10 mouse cellular contexts compared by ENCODE assay signal in genomic region chr2:157723883-157724573, GRCm38 (mm10). TPM values are rescaled to one million over a fixed set of nuclear protein-coding genes. Genes with fewer than 3 reads are reported as not detected.
DNase-seq lines count a peak whose midpoint lies in the region; ATAC-seq and TF ChIP-seq lines count a peak whose summit lies in the region.
"Had no signal": no experiment of that assay in that cellular context is flagged by ENCODE, and none has a peak within 500 bp of the region (broad histone marks: within the 10 kb centered on the region; RNA-seq: fewer than 3 reads in every experiment).

No protein-coding gene starts in this region.

- no peak for TF ChIP-seq POLR2A in limb, embryonic 14.5 days (IDR thresholded peaks at IDR 0.05; ENCODE audit: borderline replicate concordance, extremely low read depth, insufficient read depth, insufficient read length)

- no peak overlapping the region for H3K4me3 ChIP-seq in lung, embryonic 14.5 days (ENCODE audit: low read depth, low read length)
- H3K4me3 ChIP-seq in forebrain, embryonic 15.5 days, result no peak overlapping the region
- H3K4me3 ChIP-seq in limb, embryonic 14.5 days (replicated peaks; ENCODE audit: low read length), result no peak overlapping the region
- no peak overlapping the region for H3K4me3 ChIP-seq in stomach, embryonic 16.5 days (replicated peaks; ENCODE audit: low read length)
- H3K4me3 ChIP-seq: liver, embryonic 13.5 days had no signal

- no peaks in the 10 kb centered on the region for H3K9me3 ChIP-seq in lung, embryonic 14.5 days (ENCODE audit: low read depth, low read length)
- H3K9me3 ChIP-seq in forebrain, embryonic 15.5 days, result no peaks in the 10 kb centered on the region
- H3K9me3 ChIP-seq in limb, embryonic 14.5 days (ENCODE audit: control insufficient read depth, low read length), result no peaks in the 10 kb centered on the region
- 0 out of 2 replicates have a peak, but pooled peaks cover 5% of the 10 kb centered on the region for H3K9me3 ChIP-seq in stomach, embryonic 16.5 days (replicated peaks; ENCODE audit: control insufficient read depth, low read length)
- H3K9me3 ChIP-seq: G1E; liver, embryonic 13.5 days had no signal

- peak; percentile 8 for DNase-seq in lung, embryonic 14.5 days
- no peak for DNase-seq in lung, adult 18-20 months
- peak; percentile 22 for DNase-seq in limb, embryonic 14.5 days (ENCODE audit: low spot score)
- DNase-seq in spleen, postnatal 36 days (ENCODE audit: low spot score in 2 of 2), result no peak
- DNase-seq in spleen, postnatal 10 days (ENCODE audit: low spot score in 2 of 2), result no peak
- DNase-seq: kidney, postnatal 14 days; liver, embryonic 13.5 days had no signal

- WGBS in lung, embryonic 14.5 days, result 55% methylated on average over 8 of the region's 8 CpGs
- 45% methylated on average over 8 of the region's 8 CpGs for WGBS in forebrain, embryonic 15.5 days
- 30% methylated on average over 8 of the region's 8 CpGs for WGBS in limb, embryonic 14.5 days
- WGBS in stomach, embryonic 16.5 days, result 54% methylated on average over 8 of the region's 8 CpGs

- H3K4me2 ChIP-seq in lung, embryonic 14.5 days, result no peak overlapping the region
- no peak overlapping the region for H3K4me2 ChIP-seq in forebrain, embryonic 15.5 days (replicated peaks)
- H3K4me2 ChIP-seq in limb, embryonic 14.5 days (replicated peaks; ENCODE audit: low read depth, low read length, severe bottlenecking), result no peak overlapping the region
- H3K4me2 ChIP-seq in stomach, embryonic 16.5 days (ENCODE audit: low read depth, low read length), result no peak overlapping the region
- H3K4me2 ChIP-seq: liver, embryonic 13.5 days had no signal

- no peak overlapping the region for H3K9ac ChIP-seq in lung, embryonic 14.5 days
- H3K9ac ChIP-seq in forebrain, embryonic 15.5 days (replicated peaks), result 0 out of 2 replicates have a peak overlapping the region, but pooled peaks have one; percentile 13
- no peak overlapping the region for H3K9ac ChIP-seq in limb, embryonic 14.5 days (ENCODE audit: low read depth, low read length, severe bottlenecking)
- H3K9ac ChIP-seq in stomach, embryonic 16.5 days (ENCODE audit: low read length), result no peak overlapping the region; the same call in 1 of the 2 replicates
- H3K9ac ChIP-seq: liver, embryonic 13.5 days had no signal

- TF ChIP-seq CTCF in lung, embryonic 14.5 days (IDR thresholded peaks at IDR 0.05; ENCODE audit: low read depth), result no peak

- H3K27me3 ChIP-seq in lung, embryonic 14.5 days (ENCODE audit: insufficient read depth, low read length), result no peaks in the 10 kb centered on the region
- H3K27me3 ChIP-seq in forebrain, embryonic 15.5 days, result no peaks in the 10 kb centered on the region
- H3K27me3 ChIP-seq in limb, embryonic 14.5 days (ENCODE audit: control insufficient read depth, insufficient read depth, low read length), result no peaks in the 10 kb centered on the region
- H3K27me3 ChIP-seq in stomach, embryonic 16.5 days (ENCODE audit: control insufficient read depth, insufficient read depth, low read length), result no peaks in the 10 kb centered on the region
- H3K27me3 ChIP-seq: liver, embryonic 13.5 days had no signal

- H3K4me1 ChIP-seq in lung, embryonic 14.5 days (ENCODE audit: insufficient read depth), result no peaks in the 10 kb centered on the region
- peaks cover 10% of the 10 kb centered on the region for H3K4me1 ChIP-seq in forebrain, embryonic 15.5 days
- H3K4me1 ChIP-seq in limb, embryonic 14.5 days (ENCODE audit: control insufficient read depth, insufficient read depth, low read length), result peaks cover 11% of the 10 kb centered on the region
- H3K4me1 ChIP-seq in stomach, embryonic 16.5 days (ENCODE audit: control insufficient read depth, insufficient read depth, low read length), result no peaks in the 10 kb centered on the region
- H3K4me1 ChIP-seq: liver, embryonic 13.5 days had no signal

- H3K27ac ChIP-seq in lung, embryonic 14.5 days (ENCODE audit: low read depth), result no peak overlapping the region
- H3K27ac ChIP-seq in forebrain, embryonic 15.5 days (replicated peaks), result peak overlapping the region; percentile 46
- H3K27ac ChIP-seq in limb, embryonic 14.5 days (replicated peaks; ENCODE audit: low read depth, low read length), result peak overlapping the region; percentile 65
- H3K27ac ChIP-seq in stomach, embryonic 16.5 days (ENCODE audit: low read length), result no peak overlapping the region; the same call in 1 of the 2 replicates
- H3K27ac ChIP-seq: liver, embryonic 13.5 days had no signal

- no peak for ATAC-seq in lung, embryonic 14.5 days (ENCODE audit: insufficient read depth)
- ATAC-seq in forebrain, embryonic 15.5 days (replicated peaks), result no peak; the same call in 1 of the 2 replicates
- peak; percentile 68; the same call in 1 of the 2 replicates for ATAC-seq in limb, embryonic 14.5 days (ENCODE audit: low FRiP score, low read depth)
- peak; percentile 66; the same call in 1 of the 2 replicates for ATAC-seq in stomach, embryonic 16.5 days (ENCODE audit: insufficient read depth, low FRiP score)

- H3K36me3 ChIP-seq in lung, embryonic 14.5 days (ENCODE audit: insufficient read depth), result no peaks in the 10 kb centered on the region
- no peaks in the 10 kb centered on the region for H3K36me3 ChIP-seq in forebrain, embryonic 15.5 days
- no peaks in the 10 kb centered on the region for H3K36me3 ChIP-seq in limb, embryonic 14.5 days (ENCODE audit: control insufficient read depth, insufficient read depth, low read length)
- no peaks in the 10 kb centered on the region for H3K36me3 ChIP-seq in stomach, embryonic 16.5 days (ENCODE audit: control insufficient read depth, insufficient read depth, low read length)
- H3K36me3 ChIP-seq: G1E; liver, embryonic 13.5 days had no signal

RNA-seq across cellular contexts. Expression of gene Ctnnbl1, which starts 13.2 kb away (rescaled TPM):
- 57.7 and 60.9 TPM in 2 replicates for polyA plus RNA-seq in lung, embryonic 14.5 days (2014; fragmentation: Nextera tagmentation; extraction: Ambion mirVana)
- polyA plus RNA-seq in forebrain, embryonic 15.5 days (2015; fragmentation: Nextera tagmentation; extraction: Ambion mirVana), result 81.1 and 82.5 TPM in 2 replicates
- polyA plus RNA-seq in limb, embryonic 14.5 days (2012; rRNA removed), result 38.8 and 40.3 TPM in 2 replicates
- 55.6 and 62.9 TPM in 2 replicates for polyA plus RNA-seq in limb, embryonic 14.5 days (2014; fragmentation: Nextera tagmentation; extraction: Ambion mirVana)
- 43.9 and 44.7 TPM in 2 replicates for polyA plus RNA-seq in stomach, embryonic 16.5 days (2015; fragmentation: Nextera tagmentation; extraction: Ambion mirVana)

Comparison
In these comparisons a context has a peak if more than half of its experiments do, and no peak if none do; other contexts are left out.
1. DNase-seq: peak in lung, embryonic 14.5 days (single experiment) and limb, embryonic 14.5 days (single experiment); none in lung, adult 18-20 months (0 of 2), spleen, postnatal 36 days (0 of 2) and spleen, postnatal 10 days (0 of 2).
2. ATAC-seq: peak in limb, embryonic 14.5 days (single experiment) and stomach, embryonic 16.5 days (single experiment); none in lung, embryonic 14.5 days (single experiment) and forebrain, embryonic 15.5 days (single experiment).
3. H3K27ac ChIP-seq: peak in forebrain, embryonic 15.5 days (single experiment) and limb, embryonic 14.5 days (single experiment); none in lung, embryonic 14.5 days (single experiment) and stomach, embryonic 16.5 days (single experiment).